Mouse (Mus musculus) neural tube, embryonic 14.5 days (tissue): ENCODE data around the gene Snx6. TPM values are rescaled to one million over a fixed set of nuclear protein-coding genes. Genes with fewer than 3 reads are reported as not detected.
"Not testable (repeated sequence)": the region's sequence is repeated elsewhere in the genome, so short reads cannot be mapped to it uniquely, and the experiment has no call there.

ENCODE experiments used
- ATAC-seq: fragments of 200-750 bp; cut with Nextera tagmentation; 2 replicates; pipeline ENCODE4 v1.8.0; 2017; ENCODE audit warnings: low read depth, mild to moderate bottlenecking, moderate TSS enrichment, moderate library complexity
- H3K27ac ChIP-seq: fragments of 300-500 bp; sonication (generic); 2 replicates; pipeline ENCODE4 v1.5.1; 2014; ENCODE audit warnings: low read depth, mild to moderate bottlenecking, control low read depth, low read length, moderate library complexity, mixed read lengths
- H3K27me3 ChIP-seq: fragments of 300-500 bp; sonication (generic); 2 replicates; pipeline ENCODE4 v1.6.1; 2014; ENCODE audit warnings: low read length; ENCODE audit not compliant: control insufficient read depth, insufficient read depth
- H3K36me3 ChIP-seq: fragments of 300-500 bp; sonication (generic); 2 replicates; pipeline ENCODE4 v1.6.1; 2014; ENCODE audit warnings: low read length, mixed read lengths; ENCODE audit not compliant: control insufficient read depth, insufficient read depth
- H3K4me1 ChIP-seq: fragments of 300-500 bp; sonication (generic); 2 replicates; pipeline ENCODE4 v1.6.1; 2014; ENCODE audit warnings: low read length; ENCODE audit not compliant: control insufficient read depth, insufficient read depth
- H3K4me2 ChIP-seq: fragments of 300-500 bp; sonication (generic); 2 replicates; pipeline ENCODE4 v1.6.1; 2014; ENCODE audit warnings: mild to moderate bottlenecking, low read depth, low read length, control low read depth
- H3K4me3 ChIP-seq: fragments of 300-500 bp; sonication (generic); 2 replicates; pipeline ENCODE4 v1.5.1; 2014; ENCODE audit warnings: low read depth, low read length, control low read depth, mixed read lengths
- H3K9ac ChIP-seq: fragments of 300-500 bp; sonication (generic); replicated peaks from 2 replicates; pipeline ENCODE4 v1.6.1; 2014; ENCODE audit warnings: low read depth, mild to moderate bottlenecking, control low read depth, low read length, mixed read lengths
- H3K9me3 ChIP-seq: fragments of 300-500 bp; sonication (generic); 2 replicates; pipeline ENCODE4 v1.6.1; 2016; ENCODE audit warnings: low read length; ENCODE audit not compliant: control insufficient read depth
- WGBS: fragments of 180-500 bp; shearing (Covaris S2); extraction: QIAGEN DNeasy Blood & Tissue Kit; methylation state at CpG from one replicate; pipeline ENCODE4 v1.1.7; 2014; 5-methylcytosine and 5-hydroxymethylcytosine counted together
- polyA plus RNA-seq: library from polyadenylated mRNA; unstranded; fragments of >200 nt; fragmentation: Nextera tagmentation; extraction: Ambion mirVana; gene quantifications from 2 replicates; pipeline ENCODE4 v1.2.1, GENCODE M21; 2014

Snx6 gene
- polyA plus RNA-seq, 1 experiment from 2014 or later: 130 TPM

GRCm38 (mm10) chr12:54763624-54764023, 31.9 kb downstream of the Snx6 start:
- H3K9me3 ChIP-seq: no peaks in the 10 kb centered on the region
- H3K4me1 ChIP-seq: no peaks in the 10 kb centered on the region
- H3K36me3 ChIP-seq: peaks cover 61% of the 10 kb centered on the region
- no peak for ATAC-seq
- H3K4me3 ChIP-seq: no peak overlapping the region
- no peak overlapping the region for H3K27ac ChIP-seq
- 82% methylated on average over 12 of the region's 12 CpGs for WGBS
- H3K9ac ChIP-seq: no peak overlapping the region
- H3K4me2 ChIP-seq: no peak overlapping the region
- no peaks in the 10 kb centered on the region for H3K27me3 ChIP-seq

DNA sequence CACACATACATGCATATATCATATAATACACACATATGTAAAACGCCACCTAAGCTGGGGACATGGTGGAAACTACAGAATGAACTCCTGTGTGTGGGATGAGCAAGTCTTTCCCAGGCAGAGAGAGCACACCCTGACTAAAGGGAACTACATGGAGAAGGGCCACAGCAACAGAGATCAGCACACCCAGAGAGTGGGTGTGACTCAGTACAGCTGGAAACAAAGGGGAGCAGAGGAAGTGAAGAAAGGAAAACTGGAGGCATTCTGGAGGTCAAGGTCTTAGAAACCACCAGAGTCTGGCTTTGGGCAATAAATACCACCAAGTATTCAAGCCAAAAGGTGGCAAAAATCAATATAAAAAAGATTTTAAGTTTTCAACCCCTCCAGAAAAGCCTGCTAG, 34.8 kb downstream of the Snx6 start:
- Histone ChIP-seq H3K4me1 (no peaks in the 10 kb centered on the region), H3K27me3 (no peaks in the 10 kb centered on the region), H3K9me3 (no peaks in the 10 kb centered on the region), H3K9ac (no peak overlapping the region), H3K36me3 (peaks cover 44% of the 10 kb centered on the region), H3K27ac (no peak overlapping the region), H3K4me3 (no peak overlapping the region), H3K4me2 (no peak overlapping the region)
- 90% methylated on average over 1 of the region's 1 CpGs for WGBS
- no peak for ATAC-seq

DNA sequence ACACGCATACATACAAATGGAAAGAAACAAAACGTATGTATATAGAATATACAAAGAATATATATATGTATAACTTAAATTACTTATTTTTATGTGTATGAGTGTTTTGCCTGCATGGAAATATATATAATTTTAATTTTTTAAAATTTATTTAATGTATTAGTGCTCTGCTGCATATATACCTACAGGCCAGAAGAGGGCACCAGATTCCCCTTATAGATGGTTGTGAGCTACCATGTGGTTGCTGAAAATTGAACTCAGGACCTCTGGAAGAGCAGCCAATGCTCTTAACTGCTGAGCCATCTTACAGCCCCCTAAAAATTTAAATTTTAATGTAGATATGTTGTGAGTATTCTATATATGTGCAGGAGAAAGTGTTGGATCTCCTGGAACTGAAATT, 36.7 kb downstream of the Snx6 start:
- H3K27ac ChIP-seq: no peak overlapping the region
- H3K4me2 ChIP-seq: no peak overlapping the region
- H3K4me3 ChIP-seq: no peak overlapping the region
- H3K9me3 ChIP-seq: no peaks in the 10 kb centered on the region
- WGBS: 100% methylated on average over 2 of the region's 2 CpGs
- no peak overlapping the region for H3K9ac ChIP-seq
- H3K36me3 ChIP-seq: peaks cover 44% of the 10 kb centered on the region
- H3K4me1 ChIP-seq: no peaks in the 10 kb centered on the region
- H3K27me3 ChIP-seq: no peaks in the 10 kb centered on the region
- no peak for ATAC-seq

DNA sequence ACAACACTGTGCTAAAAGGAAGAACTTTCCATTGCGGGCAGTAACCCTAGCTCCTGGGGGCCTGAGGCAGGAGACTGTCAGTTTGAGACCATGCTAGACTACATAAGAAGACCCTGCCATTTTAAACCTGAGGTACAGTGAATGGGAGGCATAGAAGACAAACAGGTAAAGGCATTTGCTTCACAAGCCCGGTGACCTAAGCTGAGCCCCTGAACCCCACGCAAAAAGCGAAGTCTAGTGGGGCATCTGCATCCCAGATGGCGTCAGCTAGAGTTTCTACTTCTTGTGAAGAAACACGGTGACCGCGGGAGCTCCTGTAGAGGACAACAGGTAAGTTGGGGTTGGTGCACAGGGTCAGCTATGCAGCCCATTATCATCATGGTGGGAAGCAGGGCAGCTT, 46.9 kb downstream of the Snx6 start:
- Histone ChIP-seq H3K9me3 (no peaks in the 10 kb centered on the region), H3K4me1 (no peaks in the 10 kb centered on the region), H3K36me3 (peaks cover 37% of the 10 kb centered on the region), H3K4me3 (no peak overlapping the region), H3K9ac (no peak overlapping the region), H3K27me3 (no peaks in the 10 kb centered on the region), H3K4me2 (no peak overlapping the region), H3K27ac (no peak overlapping the region)
- WGBS: 98% methylated on average over 8 of the region's 8 CpGs
- ATAC-seq: no peak

- not testable (repeated sequence) for H3K27ac ChIP-seq, H3K36me3 ChIP-seq, H3K4me2 ChIP-seq, H3K9me3 ChIP-seq, H3K4me1 ChIP-seq, H3K4me3 ChIP-seq, H3K27me3 ChIP-seq, H3K9ac ChIP-seq
- ATAC-seq: peak; percentile 64
- 0% methylated on average over 9 of the region's 33 CpGs for WGBS
These were observed 56.8 kb downstream of the Snx6 start for GRCm38 (mm10) chr12:54738661-54739243.

DNA sequence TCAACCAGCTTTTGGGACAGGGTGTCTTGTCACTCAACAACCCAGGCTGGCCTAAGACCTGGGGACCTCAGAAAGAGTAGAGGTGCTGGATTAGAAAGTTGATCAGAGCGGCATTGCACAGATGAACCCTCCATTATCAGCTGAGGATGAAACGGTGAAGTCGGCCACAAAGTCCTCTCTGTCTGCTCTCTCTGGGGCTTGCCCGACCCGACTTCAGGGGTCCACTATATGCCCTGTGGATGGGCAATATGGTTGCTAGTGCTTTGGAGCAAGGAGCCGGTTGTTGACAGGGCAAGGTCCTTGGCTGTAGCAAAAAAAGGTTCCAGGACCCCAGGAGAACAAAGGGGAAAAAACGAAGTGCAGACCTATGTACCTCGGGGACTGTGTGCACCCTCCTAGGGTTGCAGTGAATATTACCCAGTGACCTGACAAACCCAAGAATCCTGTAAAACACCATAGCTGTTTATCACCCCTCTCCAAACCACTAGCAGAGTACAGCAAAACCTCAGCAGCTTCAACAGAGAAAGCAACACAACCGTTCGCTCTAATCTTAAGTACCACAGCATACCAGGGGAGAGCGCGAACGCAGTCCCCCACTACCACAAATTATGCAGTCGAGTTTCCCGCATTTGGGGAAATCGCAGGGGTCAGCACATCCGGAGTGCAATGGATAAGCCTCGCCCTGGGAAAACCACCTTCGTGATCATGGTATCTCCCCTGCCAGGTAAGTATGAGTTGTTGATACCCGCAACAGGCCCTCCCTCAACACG, 57.4 kb downstream of the Snx6 start:
- no CpG with 5 or more reads among the region's 21 CpGs for WGBS

DNA sequence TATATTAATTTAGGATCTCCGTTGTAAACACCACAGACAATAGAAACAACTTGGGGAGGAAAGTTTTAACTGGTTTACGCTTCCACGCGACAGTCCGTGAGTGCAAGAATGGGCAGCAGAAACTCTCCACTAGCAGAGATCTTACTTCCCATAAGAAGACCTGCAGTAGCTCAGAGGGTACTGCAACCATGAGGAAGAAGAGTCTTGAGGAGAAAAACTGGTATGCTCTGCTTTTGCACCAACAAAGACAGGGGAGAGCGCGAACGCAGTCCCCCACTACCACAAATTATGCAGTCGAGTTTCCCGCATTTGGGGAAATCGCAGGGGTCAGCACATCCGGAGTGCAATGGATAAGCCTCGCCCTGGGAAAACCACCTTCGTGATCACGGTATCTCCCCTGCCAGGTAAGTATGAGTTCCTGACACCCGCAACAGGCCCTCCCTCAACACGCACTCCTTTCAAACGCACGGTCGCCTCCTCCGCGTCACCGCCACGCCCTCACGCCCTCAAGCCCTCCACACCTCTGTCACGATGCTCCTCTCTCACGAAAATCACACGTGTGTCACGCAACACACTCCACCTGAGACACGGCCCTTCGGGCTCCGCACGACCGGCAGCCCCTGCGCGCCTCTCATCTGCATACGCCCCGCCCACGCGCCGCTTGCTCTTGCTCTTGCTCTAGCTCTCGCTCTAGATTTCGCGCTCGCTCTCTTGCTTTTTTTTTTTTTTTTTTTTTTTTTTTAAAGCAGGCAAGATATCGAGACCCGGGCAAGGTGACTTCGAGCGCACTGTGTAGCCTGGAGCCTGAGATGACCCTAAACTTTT, 61.0 kb downstream of the Snx6 start:
- H3K4me3 ChIP-seq, H3K4me2 ChIP-seq, H3K27me3 ChIP-seq, H3K9ac ChIP-seq, H3K27ac ChIP-seq, H3K36me3 ChIP-seq, H3K9me3 ChIP-seq, H3K4me1 ChIP-seq: not testable (repeated sequence)
- peak; percentile 52 for ATAC-seq
- WGBS: 0% methylated on average over 6 of the region's 49 CpGs

More for the DNA sequence above, 57.4 kb downstream of the Snx6 start:
- not testable (repeated sequence) for H3K4me1 ChIP-seq, H3K27me3 ChIP-seq, H3K36me3 ChIP-seq, H3K4me2 ChIP-seq, H3K9me3 ChIP-seq, H3K27ac ChIP-seq, H3K4me3 ChIP-seq, H3K9ac ChIP-seq
- peak; percentile 79 for ATAC-seq

DNA sequence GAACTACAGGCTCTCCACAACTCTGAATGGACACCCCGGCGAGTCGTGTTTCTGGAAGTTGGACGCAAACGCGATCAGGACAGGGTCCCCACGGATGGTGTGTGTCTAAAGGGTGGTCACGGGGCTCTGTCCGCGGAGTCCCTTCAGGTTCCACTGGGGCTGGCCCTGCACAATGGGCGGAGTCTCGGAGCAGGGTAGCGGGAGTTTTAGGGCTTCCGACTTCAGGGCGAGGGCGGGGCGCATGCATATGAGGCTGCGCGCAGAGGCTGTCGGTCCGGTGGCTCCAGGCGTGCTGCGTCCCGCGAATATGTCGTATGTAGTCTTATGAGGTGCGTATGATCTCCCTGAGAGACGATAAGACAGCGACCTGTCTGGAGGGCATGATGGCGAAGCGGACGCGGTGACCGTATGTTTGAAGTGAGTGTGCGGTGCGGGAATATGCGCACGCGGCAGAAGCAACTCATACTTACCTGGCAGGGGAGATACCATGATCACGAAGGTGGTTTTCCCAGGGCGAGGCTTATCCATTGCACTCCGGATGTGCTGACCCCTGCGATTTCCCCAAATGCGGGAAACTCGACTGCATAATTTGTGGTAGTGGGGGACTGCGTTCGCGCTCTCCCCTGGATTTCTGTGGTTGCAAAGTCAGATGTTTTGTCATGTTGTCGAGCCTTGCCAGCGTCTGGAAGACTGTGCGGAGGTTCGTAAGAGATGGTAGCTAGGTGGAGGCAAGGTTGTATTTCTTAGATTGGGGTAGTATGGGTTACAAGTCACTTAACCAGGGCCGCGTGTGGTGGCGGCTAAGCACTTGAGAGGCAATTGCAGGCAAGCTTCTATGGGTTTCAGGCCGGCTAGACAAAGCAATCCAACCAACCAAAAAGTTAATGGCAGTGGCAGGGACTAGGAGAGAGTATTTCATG, 66.1 kb downstream of the Snx6 start:
- peak; percentile 92 for ATAC-seq
- not testable (repeated sequence) for H3K9ac ChIP-seq, H3K4me1 ChIP-seq, H3K9me3 ChIP-seq, H3K4me2 ChIP-seq, H3K4me3 ChIP-seq, H3K36me3 ChIP-seq, H3K27me3 ChIP-seq, H3K27ac ChIP-seq
- no CpG with 5 or more reads among the region's 56 CpGs for WGBS
